Mouse (Mus musculus) CH12.LX (cell line): ENCODE data around the gene Cdk17. TPM values are rescaled to one million over a fixed set of nuclear protein-coding genes. Genes with fewer than 3 reads are reported as not detected.
A peak's percentile ranks its signal among the peaks of the same experiment; 100 is the strongest.

Experiments
- DNase-seq: peaks from one replicate; pipeline ENCODE4 v3.0.0-alpha.2; 2013; ENCODE audit errors: extremely low read depth
- H3K27ac ChIP-seq: 2 replicates; pipeline ENCODE4 v1.5.1; 2012; ENCODE audit warnings: low read depth, mild to moderate bottlenecking, control low read depth, moderate library complexity; ENCODE audit not compliant: insufficient read depth
- H3K27me3 ChIP-seq: replicated peaks from 2 replicates; pipeline ENCODE3; 2012; ENCODE audit warnings: inconsistent platforms
- H3K36me3 ChIP-seq, 2 experiments: replicated peaks in 1 of 2; 2 replicates each; pipeline versions ENCODE3 to v1.6.1; 2012; ENCODE audit warnings: inconsistent platforms in 1 of 2, low read length in 1 of 2, mild to moderate bottlenecking in 1 of 2, mixed read lengths in 1 of 2, moderate library complexity in 1 of 2; ENCODE audit not compliant: control insufficient read depth in 1 of 2, insufficient read depth in 1 of 2
- H3K4me1 ChIP-seq, 2 experiments: 2 replicates each; pipeline ENCODE4 v1.6.1; 2012; ENCODE audit warnings: inconsistent platforms in 1 of 2, moderate library complexity in 1 of 2; ENCODE audit not compliant: insufficient read depth in 2 of 2, control insufficient read depth in 1 of 2
- H3K4me2 ChIP-seq: 2 replicates; pipeline ENCODE4 v1.6.1; 2012; ENCODE audit warnings: low read depth, mild to moderate bottlenecking, control low read depth; ENCODE audit not compliant: poor library complexity, insufficient read depth, severe bottlenecking
- H3K4me3 ChIP-seq, 3 experiments: fragments of 150-350 bp in 1 of 3; sonication (generic) in 1 of 3; replicated peaks in 1 of 3; 2 replicates each; pipeline versions ENCODE3 to v1.5.1; 2011 to 2012; ENCODE audit warnings: low read depth in 2 of 3, low read length in 2 of 3, mild to moderate bottlenecking in 2 of 3, moderate library complexity in 2 of 3, control low read depth in 1 of 3, improper control_type of control experiment in 1 of 3, inconsistent platforms in 1 of 3, mixed read lengths in 1 of 3; ENCODE audit not compliant: poor library complexity in 1 of 3
- H3K79me2 ChIP-seq: replicated peaks from 2 replicates; pipeline ENCODE4 v1.6.1; 2012; ENCODE audit warnings: mild to moderate bottlenecking, moderate library complexity; ENCODE audit not compliant: control insufficient read depth, poor library complexity, insufficient read depth, severe bottlenecking; ENCODE audit errors: extremely low read depth
- H3K9ac ChIP-seq: 2 replicates; pipeline ENCODE4 v1.6.1; 2012; ENCODE audit warnings: low read depth, mild to moderate bottlenecking, control low read depth, moderate library complexity; ENCODE audit not compliant: insufficient read depth
- H3K9me3 ChIP-seq: replicated peaks from 2 replicates; pipeline ENCODE3; 2012; ENCODE audit warnings: low read length, inconsistent platforms, mixed read lengths
- CHD1 ChIP-seq: IDR thresholded peaks from 2 replicates; pipeline ENCODE4 v1.6.1; 2012; ENCODE audit warnings: low read depth, low read length, improper control_type of control experiment, inconsistent platforms
- CHD2 ChIP-seq: IDR thresholded peaks from 2 replicates; pipeline ENCODE4 v1.6.1; 2011; ENCODE audit warnings: low read length, improper control_type of control experiment
- CTCF ChIP-seq, 2 experiments: IDR thresholded peaks in 1 of 2; conservative IDR thresholded peaks in 1 of 2; 2 replicates each; pipeline ENCODE4 v1.5.1; 2011 to 2012; ENCODE audit warnings: low read depth in 2 of 2, low read length in 2 of 2, improper control_type of control experiment in 1 of 2, inconsistent platforms in 1 of 2, mild to moderate bottlenecking in 1 of 2, moderate library complexity in 1 of 2
- ELF1 ChIP-seq: IDR thresholded peaks from 2 replicates; pipeline ENCODE4 v1.6.1; 2014; ENCODE audit warnings: low read depth, mild to moderate bottlenecking, inconsistent platforms, low read length, improper control_type of control experiment
- EP300 ChIP-seq: IDR thresholded peaks from 2 replicates; pipeline ENCODE4 v1.6.1; 2011; ENCODE audit warnings: low read length, improper control_type of control experiment
- ETS1 ChIP-seq: conservative IDR thresholded peaks from 2 replicates; pipeline ENCODE4 v1.6.1; 2012; ENCODE audit warnings: low read depth, mild to moderate bottlenecking, inconsistent platforms, low read length, improper control_type of control experiment, moderate library complexity
- HCFC1 ChIP-seq: IDR thresholded peaks from 2 replicates; pipeline ENCODE4 v1.6.1; 2012; ENCODE audit warnings: low read depth, mild to moderate bottlenecking, inconsistent platforms, low read length, improper control_type of control experiment
- IRF4 ChIP-seq: IDR thresholded peaks from 2 replicates; pipeline ENCODE4 v1.6.1; 2014; ENCODE audit warnings: low read depth, mild to moderate bottlenecking, inconsistent platforms, low read length, improper control_type of control experiment
- JUN ChIP-seq: IDR thresholded peaks from 2 replicates; pipeline ENCODE4 v1.6.1; 2011; ENCODE audit warnings: low read depth, mild to moderate bottlenecking, low read length, improper control_type of control experiment, moderate library complexity; ENCODE audit not compliant: insufficient read depth
- JUND ChIP-seq: conservative IDR thresholded peaks from 2 replicates; pipeline ENCODE4 v1.6.1; 2011; ENCODE audit warnings: low read depth, low read length, improper control_type of control experiment
- KAT2A ChIP-seq: IDR thresholded peaks from 2 replicates; pipeline ENCODE4 v1.6.1; 2012; ENCODE audit warnings: low read length, improper control_type of control experiment, inconsistent platforms; ENCODE audit not compliant: insufficient replicate concordance
- MAFK ChIP-seq: IDR thresholded peaks from 2 replicates; pipeline ENCODE4 v1.6.1; 2011; ENCODE audit warnings: low read length, improper control_type of control experiment; ENCODE audit not compliant: insufficient replicate concordance
- MAX ChIP-seq: IDR thresholded peaks from 2 replicates; pipeline ENCODE4 v1.6.1; 2011; ENCODE audit warnings: low read length, improper control_type of control experiment
- MAZ ChIP-seq: IDR thresholded peaks from 2 replicates; pipeline ENCODE4 v1.6.1; 2012; ENCODE audit warnings: low read depth, mild to moderate bottlenecking, inconsistent platforms, low read length, improper control_type of control experiment, moderate library complexity
- MEF2A ChIP-seq: IDR thresholded peaks from 2 replicates; pipeline ENCODE4 v1.6.1; 2014; ENCODE audit warnings: low read depth, mild to moderate bottlenecking, inconsistent platforms, low read length, improper control_type of control experiment, borderline replicate concordance
- MXI1 ChIP-seq: IDR thresholded peaks from 2 replicates; pipeline ENCODE4 v1.6.1; 2011; ENCODE audit warnings: mild to moderate bottlenecking, low read depth, low read length, improper control_type of control experiment
- MYC ChIP-seq: IDR thresholded peaks from 2 replicates; pipeline ENCODE4 v1.6.1; 2011; ENCODE audit warnings: low read depth, mild to moderate bottlenecking, improper control_type of control experiment, low read length
- NELFE ChIP-seq: IDR thresholded peaks from 2 replicates; pipeline ENCODE4 v1.6.1; 2011; ENCODE audit warnings: low read depth, low read length, improper control_type of control experiment
- NRF1 ChIP-seq: IDR thresholded peaks from 2 replicates; pipeline ENCODE4 v1.6.1; 2014; ENCODE audit warnings: low read depth, mild to moderate bottlenecking, inconsistent platforms, low read length, improper control_type of control experiment, moderate library complexity
- PAX5 ChIP-seq: IDR thresholded peaks from 2 replicates; pipeline ENCODE4 v1.6.1; 2012; ENCODE audit warnings: low read length, inconsistent platforms, mixed read lengths
- POLR2A ChIP-seq: IDR thresholded peaks from 2 replicates; pipeline ENCODE4 v1.6.1; 2011; ENCODE audit warnings: low read depth, mild to moderate bottlenecking, improper control_type of control experiment, low read length
- POLR2AphosphoS2 ChIP-seq: IDR thresholded peaks from 2 replicates; pipeline ENCODE4 v1.6.1; 2011; ENCODE audit warnings: low read depth, low read length, improper control_type of control experiment
- RAD21 ChIP-seq: IDR thresholded peaks from 2 replicates; pipeline ENCODE4 v1.6.1; 2011; ENCODE audit warnings: low read depth, mild to moderate bottlenecking, low read length, improper control_type of control experiment, moderate library complexity
- RCOR1 ChIP-seq: conservative IDR thresholded peaks from 2 replicates; pipeline ENCODE4 v1.6.1; 2012; ENCODE audit warnings: low read depth, mild to moderate bottlenecking, inconsistent platforms, low read length, improper control_type of control experiment
- SIN3A ChIP-seq: IDR thresholded peaks from 2 replicates; pipeline ENCODE4 v1.6.1; 2012; ENCODE audit warnings: low read length, improper control_type of control experiment, inconsistent platforms
- SMC3 ChIP-seq: IDR thresholded peaks from 2 replicates; pipeline ENCODE4 v1.6.1; 2011; ENCODE audit warnings: low read depth, low read length, improper control_type of control experiment
- TBP ChIP-seq: conservative IDR thresholded peaks from 2 replicates; pipeline ENCODE4 v1.6.1; 2011; ENCODE audit warnings: low read depth, low read length, improper control_type of control experiment
- TCF12 ChIP-seq: IDR thresholded peaks from 2 replicates; pipeline ENCODE4 v1.6.1; 2014; ENCODE audit warnings: low read depth, mild to moderate bottlenecking, inconsistent platforms, low read length, improper control_type of control experiment
- UBTF ChIP-seq: IDR thresholded peaks from 2 replicates; pipeline ENCODE4 v1.6.1; 2012; ENCODE audit warnings: low read depth, mild to moderate bottlenecking, inconsistent platforms, low read length, improper control_type of control experiment, moderate library complexity
- USF1 ChIP-seq: IDR thresholded peaks from 2 replicates; pipeline ENCODE4 v1.6.1; 2014; ENCODE audit warnings: low read depth, mild to moderate bottlenecking, inconsistent platforms, low read length, improper control_type of control experiment
- USF2 ChIP-seq: conservative IDR thresholded peaks from 2 replicates; pipeline ENCODE4 v1.6.1; 2011; ENCODE audit warnings: low read depth, low read length, improper control_type of control experiment
- ZKSCAN1 ChIP-seq: IDR thresholded peaks from 2 replicates; pipeline ENCODE4 v1.6.1; 2012; ENCODE audit warnings: low read depth, inconsistent platforms, low read length, improper control_type of control experiment, borderline replicate concordance
- ZMIZ1 ChIP-seq: IDR thresholded peaks from 2 replicates; pipeline ENCODE4 v1.6.1; 2012; ENCODE audit warnings: low read depth, mild to moderate bottlenecking, inconsistent platforms, low read length, improper control_type of control experiment
- ZNF384 ChIP-seq: IDR thresholded peaks from 2 replicates; pipeline ENCODE4 v1.6.1; 2012; ENCODE audit warnings: low read depth, low read length, improper control_type of control experiment, inconsistent platforms
- dilution Hi-C: fragments of 300-500 bp; cut with MboI; formaldehyde crosslinking; loops from 2 replicates; pipeline ENCODE4 v1.14.3; 2020; ENCODE audit warnings: low sequenced_read_pairs; ENCODE audit not compliant: extremely low pct_unique_long_range_greater_than_20kb, extremely low pct_ligation_motif_present
- in situ Hi-C: fragments of 300-500 bp; cut with MboI; formaldehyde crosslinking; loops from 3 replicates; pipeline ENCODE4 v1.14.3; 2019; ENCODE audit warnings: low sequenced_read_pairs, low pct_ligation_motif_present, low pct_unique_long_range_greater_than_20kb, mixed read lengths
- polyA plus RNA-seq: library from polyadenylated mRNA; unstranded; fragments of >175 nt; gene quantifications from 2 replicates; pipeline ENCODE4 v1.2.1, GENCODE M21; 2012; ENCODE audit warnings: low read depth; ENCODE audit not compliant: insufficient read length
- total RNA-seq, 2 experiments: library from RNA; depleted of rRNA; stranded (reverse); fragments of 300-350 nt in 1 of 2; fragments of >200 nt in 1 of 2; gene quantifications; 2 replicates each; pipeline ENCODE4 v1.2.3; 2012 to 2014

The Cdk17 gene
- 26.4 and 28.5 TPM in 2 replicates for total RNA-seq (2012; rRNA removed)
- total RNA-seq (2014; rRNA removed): 51.3 and 53.9 TPM in 2 replicates
- 20.0 and 23.4 TPM in 2 replicates for polyA plus RNA-seq

DNA sequence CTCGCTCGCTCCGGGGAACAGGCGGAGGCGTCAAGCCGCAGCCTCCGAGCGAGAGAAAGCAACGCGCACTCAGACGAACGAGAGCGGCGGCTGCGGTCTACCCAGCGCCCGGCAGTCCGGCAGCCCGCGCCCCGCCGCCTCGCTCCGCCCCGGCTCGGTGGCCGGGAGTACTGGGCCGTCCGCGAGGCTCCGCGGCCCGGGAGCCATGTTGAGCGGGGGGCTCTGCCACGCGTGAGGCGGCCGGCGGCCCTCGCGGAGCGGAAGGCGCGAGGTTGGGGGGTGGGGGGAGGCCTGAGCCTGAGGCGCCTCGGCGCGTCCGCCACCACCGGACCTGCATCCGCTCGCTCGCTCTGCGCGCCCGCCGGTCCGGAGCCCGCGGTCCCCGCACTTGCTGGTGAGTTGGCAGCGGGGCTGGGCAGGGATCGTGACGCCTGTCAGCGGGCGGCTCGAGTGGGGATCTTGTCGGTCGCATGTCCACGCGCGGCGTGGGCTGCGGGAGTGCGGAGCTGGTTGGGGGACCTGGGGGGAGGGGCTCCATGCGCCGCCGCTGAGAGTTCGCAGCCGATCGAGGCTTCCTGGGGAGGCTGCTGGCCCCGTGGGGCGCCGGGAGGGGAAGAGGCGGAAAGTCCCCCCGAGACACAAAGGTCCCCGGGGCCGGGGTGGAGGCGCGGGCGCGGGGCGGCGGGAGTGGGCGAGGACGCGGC, at the start of gene Cdk17:
TSS of gene Cdk17 (plus strand) at position 69 of the 704 bp plus-strand sequence.
- in situ Hi-C loops: loop anchor here (10.0 to 25.0 kb wide), 4 partner anchors 86 to 264 kb away; no protein-coding TSS in a partner anchor
- no peak for DNase-seq

DNA sequence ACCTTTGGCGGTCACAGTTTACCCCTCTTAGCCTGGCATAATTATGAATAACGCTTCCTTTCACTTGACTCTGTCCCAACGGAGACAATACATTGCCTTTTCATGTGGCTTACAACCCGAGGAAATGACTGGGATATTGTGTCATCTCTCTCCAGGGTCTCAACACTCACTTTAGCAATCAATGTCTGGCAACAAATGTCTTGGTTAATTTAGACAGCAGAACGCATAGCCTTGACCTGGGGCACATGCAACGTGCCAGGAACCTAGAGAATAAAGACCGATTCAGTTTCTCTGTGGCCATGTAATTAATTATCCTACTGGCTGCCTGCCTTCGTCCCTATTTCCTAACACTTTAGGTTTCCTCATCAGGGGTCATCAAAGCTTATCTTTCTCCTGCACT, 49.3 kb upstream of the Cdk17 start:
- Histone ChIP-seq H3K27me3 (no peaks in the 10 kb centered on the region), H3K4me2 (no peak overlapping the region)

More for the DNA sequence above, at the start of gene Cdk17:
- H3K9ac ChIP-seq: peak within 1 kb of the TSS; percentile 96
- no peaks in the 10 kb centered on the region for H3K36me3 ChIP-seq
- peak within 1 kb of the TSS; percentile 85 to 100 (median 98) for H3K4me3 ChIP-seq
- peak within 1 kb of the TSS; percentile 96 for H3K27ac ChIP-seq
- dilution Hi-C loops: no loop called here
- TF ChIP-seq POLR2A (peak; percentile 19; the same call in 1 of the 2 replicates), JUND (no peak), JUN (no peak), UBTF (peak; percentile 86), TBP (no peak), MAFK (no peak), SMC3 (no peak), USF2 (no peak), ZMIZ1 (no peak), TCF12 (peak; percentile 35), CHD2 (no peak), PAX5 (no peak), CTCF (conservative IDR thresholded peaks at IDR 0.05 in 1 of 2, IDR thresholded peaks at IDR 0.05 in 1 of 2; ENCODE audit: low read depth in 2 of 2, low read length in 2 of 2) (no peak), MXI1 (peak; percentile 34; the same call in 1 of the 2 replicates), POLR2AphosphoS2 (no peak), ZNF384 (no peak), IRF4 (no peak; the same call in 1 of the 2 replicates), MEF2A (no peak), ZKSCAN1 (no peak), MAZ (no peak; the same call in 1 of the 2 replicates), HCFC1 (no peak; the same call in 1 of the 2 replicates), CHD1 (0 out of 2 replicates have a peak, but pooled peaks have one; percentile 56), RCOR1 (no peak), ELF1 (no peak), MYC (no peak), RAD21 (no peak), KAT2A (no peak), MAX (no peak), NELFE (no peak), SIN3A (0 out of 2 replicates have a peak, but pooled peaks have one; percentile 25), ETS1 (no peak), NRF1 (no peak), EP300 (no peak)
- H3K9me3 ChIP-seq: no peaks in the 10 kb centered on the region
- H3K4me1 ChIP-seq: peaks cover 2 to 31% of the 10 kb centered on the region in 2 experiments; a peak in 3 of 4 replicates
- H3K79me2 ChIP-seq: peaks cover 41% of the 10 kb centered on the region
- H3K27me3 ChIP-seq: no peaks in the 10 kb centered on the region
- peak within 1 kb of the TSS; percentile 94 for H3K4me2 ChIP-seq

More for the DNA sequence above, 49.3 kb upstream of the Cdk17 start:
- Histone ChIP-seq H3K36me3 (no peaks in the 10 kb centered on the region), H3K9me3 (peaks cover 3% of the 10 kb centered on the region), H3K4me1 (no peaks in the 10 kb centered on the region), H3K9ac (no peak overlapping the region), H3K27ac (no peak overlapping the region), H3K4me3 (no peak overlapping the region), H3K79me2 (no peaks in the 10 kb centered on the region)
- dilution Hi-C loops (no loop called here), in situ Hi-C loops (no loop called here)
- DNase-seq: no peak
- TF ChIP-seq POLR2A (no peak), ZMIZ1 (no peak), ELF1 (no peak), ZNF384 (no peak), JUND (no peak), MYC (no peak), TCF12 (no peak), TBP (no peak), ETS1 (no peak), USF1 (no peak), JUN (no peak), NRF1 (no peak), PAX5 (no peak), CHD1 (no peak), MAZ (no peak), SIN3A (no peak), HCFC1 (no peak)
